Mouse (Mus musculus) G1E (cell line): ENCODE measurements around the gene Acap1.

ENCODE experiments used
- CTCF ChIP-seq: IDR thresholded peaks from 2 replicates; pipeline ENCODE4 v1.5.1; 2012; ENCODE audit warnings: low read depth, low read length, inconsistent platforms, mixed read lengths
- GATA1 ChIP-seq: IDR thresholded peaks from 2 replicates; pipeline ENCODE4 v1.6.1; 2012; ENCODE audit warnings: borderline replicate concordance, low read length, inconsistent platforms, mixed read lengths
- GATA2 ChIP-seq: IDR thresholded peaks from 2 replicates; pipeline ENCODE4 v1.6.1; 2012; ENCODE audit warnings: low read depth, low read length, inconsistent platforms, borderline replicate concordance
- POLR2AphosphoS5 ChIP-seq: IDR thresholded peaks from 2 replicates; pipeline ENCODE4 v1.6.1; 2012; ENCODE audit warnings: low read depth, low read length, inconsistent platforms; ENCODE audit not compliant: insufficient replicate concordance
- TAL1 ChIP-seq: conservative IDR thresholded peaks from 2 replicates; pipeline ENCODE4 v1.6.1; 2012; ENCODE audit warnings: low read depth, low read length, inconsistent platforms, mixed read lengths

GRCm38 (mm10) chr11:69894671-69895070, 668 bp downstream of the Acap1 start:
- TF ChIP-seq GATA1 (no peak), CTCF (no peak), POLR2AphosphoS5 (no peak), GATA2 (no peak), TAL1 (no peak)
